Mouse (Mus musculus): ENCODE data around the gene Bms1.

DNA sequence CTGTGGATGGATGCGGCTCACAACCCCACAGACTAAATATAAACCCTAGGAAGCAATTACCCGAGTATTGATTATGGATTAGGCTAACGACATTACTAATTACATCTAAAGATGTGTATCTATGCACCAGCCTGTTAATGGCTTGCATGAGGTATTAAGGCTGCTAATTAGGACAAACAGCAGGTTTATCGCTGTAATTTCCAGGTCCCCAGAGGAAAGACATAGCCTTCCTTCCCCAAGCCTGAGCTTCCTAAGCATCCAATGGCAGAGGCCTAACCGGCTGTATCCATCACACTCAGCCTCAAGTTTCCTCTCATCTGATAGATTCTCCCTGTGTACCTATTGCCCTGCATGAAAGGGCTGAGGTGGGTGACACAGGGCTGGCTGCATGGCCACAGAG is 81.6 kb downstream of the Bms1 start:
- TF ChIP-seq CTCF (IDR thresholded peaks at IDR 0.05; ENCODE audit: low read depth) (no peak), EP300 (IDR thresholded peaks at IDR 0.05; ENCODE audit: low read depth) (no peak)

Data from heart, postnatal 0 days (tissue).